Mouse (Mus musculus): ENCODE measurements at regions not wholly inside any gene's neighbourhood (a gene's known extent, or its start where the extent isn't known, plus 50 kb on each side); places are given as distances from the start of the nearest gene placed in this dataset.

GRCm38 (mm10) chr3:149217916-149218803 is 227.8 kb upstream of the Adgrl2 start:
- TF ChIP-seq POLR2A (IDR thresholded peaks at IDR 0.05; ENCODE audit: control insufficient read depth, extremely low read depth, insufficient read depth, low read length, poor library complexity) (no peak), CTCF (IDR thresholded peaks at IDR 0.05; ENCODE audit: borderline replicate concordance, control insufficient read depth, extremely low read depth, insufficient read depth, low read length, poor library complexity) (no peak)

Data from thymus, adult 2 months (tissue).